Mouse (Mus musculus) mature B cell (primary cell): ENCODE measurements around the gene Ip6k1.

Experiments used
- in situ Hi-C: fragments of 300-500 bp; cut with MboI; formaldehyde crosslinking; loops from 2 replicates; pipeline ENCODE4 v1.14.3; 2019

Ip6k1 gene

DNA sequence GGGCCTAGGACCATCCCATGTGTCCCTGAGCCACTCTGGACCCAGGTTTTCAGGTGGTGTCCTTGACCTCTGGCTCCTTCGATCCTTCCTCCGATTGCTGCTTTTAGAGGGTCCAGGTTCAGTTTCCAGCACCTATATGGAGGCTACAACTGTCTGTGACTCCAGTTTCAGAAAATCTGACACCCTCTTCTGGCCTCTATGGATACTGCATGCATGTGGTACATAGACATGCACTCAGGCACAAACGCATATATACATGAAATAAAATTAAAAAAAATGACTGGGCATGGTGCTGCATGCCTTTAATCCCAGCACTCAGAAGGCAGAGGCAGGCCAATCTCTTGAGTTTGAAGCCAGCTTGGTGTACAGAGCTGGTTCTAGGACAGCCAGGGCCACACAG is 25.6 kb downstream of the Ip6k1 start:
- in situ Hi-C loops = no loop called here

GRCm38 (mm10) chr9:108032126-108032525 is 29.8 kb downstream of the Ip6k1 start:
- in situ Hi-C loops = no loop called here

DNA sequence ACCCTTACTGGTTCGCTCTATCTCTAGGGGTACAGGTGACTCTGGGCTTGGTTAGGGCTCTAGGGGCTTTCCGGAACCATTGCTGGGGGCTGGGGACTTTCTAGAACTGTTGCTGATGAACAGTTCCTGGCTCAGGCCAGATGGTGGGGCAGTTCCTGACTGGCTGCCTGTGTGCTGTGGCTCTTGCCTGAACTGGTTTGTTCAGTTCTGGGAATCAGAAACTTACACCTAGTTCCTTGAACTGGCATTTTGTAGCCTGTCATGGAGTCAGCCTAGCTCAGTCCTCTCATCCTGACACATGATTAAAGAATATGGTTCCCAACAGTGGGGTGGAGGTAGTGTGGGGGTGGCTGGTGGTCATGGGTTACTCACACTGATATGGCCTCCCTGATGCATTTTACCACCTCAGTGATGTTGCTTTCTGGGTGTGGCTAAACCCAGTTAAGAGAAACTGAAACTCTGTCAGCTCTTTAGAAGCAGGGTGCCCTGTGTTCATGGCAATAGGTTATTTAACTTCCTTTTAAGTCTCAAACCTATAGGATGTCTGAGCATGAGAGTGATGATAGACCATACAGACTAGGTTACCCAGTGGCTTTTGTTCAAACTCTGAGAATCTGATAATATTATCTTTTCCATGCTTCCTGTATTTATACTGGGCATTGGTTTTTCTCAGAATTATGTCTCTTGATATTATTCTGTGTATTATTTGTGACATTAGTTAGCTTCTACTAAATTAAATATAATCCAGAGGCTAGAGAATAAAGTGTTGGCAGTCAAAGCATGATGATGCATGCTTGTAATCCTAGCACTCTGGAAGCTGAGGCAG is 33.2 kb downstream of the Ip6k1 start:
- in situ Hi-C loops = no loop called here

GRCm38 (mm10) chr9:108044751-108045492 is 42.6 kb downstream of the Ip6k1 start:
- in situ Hi-C loops = no loop called here

GRCm38 (mm10) chr9:108046582-108046981 is 44.3 kb downstream of the Ip6k1 start:
- in situ Hi-C loops = no loop called here

DNA sequence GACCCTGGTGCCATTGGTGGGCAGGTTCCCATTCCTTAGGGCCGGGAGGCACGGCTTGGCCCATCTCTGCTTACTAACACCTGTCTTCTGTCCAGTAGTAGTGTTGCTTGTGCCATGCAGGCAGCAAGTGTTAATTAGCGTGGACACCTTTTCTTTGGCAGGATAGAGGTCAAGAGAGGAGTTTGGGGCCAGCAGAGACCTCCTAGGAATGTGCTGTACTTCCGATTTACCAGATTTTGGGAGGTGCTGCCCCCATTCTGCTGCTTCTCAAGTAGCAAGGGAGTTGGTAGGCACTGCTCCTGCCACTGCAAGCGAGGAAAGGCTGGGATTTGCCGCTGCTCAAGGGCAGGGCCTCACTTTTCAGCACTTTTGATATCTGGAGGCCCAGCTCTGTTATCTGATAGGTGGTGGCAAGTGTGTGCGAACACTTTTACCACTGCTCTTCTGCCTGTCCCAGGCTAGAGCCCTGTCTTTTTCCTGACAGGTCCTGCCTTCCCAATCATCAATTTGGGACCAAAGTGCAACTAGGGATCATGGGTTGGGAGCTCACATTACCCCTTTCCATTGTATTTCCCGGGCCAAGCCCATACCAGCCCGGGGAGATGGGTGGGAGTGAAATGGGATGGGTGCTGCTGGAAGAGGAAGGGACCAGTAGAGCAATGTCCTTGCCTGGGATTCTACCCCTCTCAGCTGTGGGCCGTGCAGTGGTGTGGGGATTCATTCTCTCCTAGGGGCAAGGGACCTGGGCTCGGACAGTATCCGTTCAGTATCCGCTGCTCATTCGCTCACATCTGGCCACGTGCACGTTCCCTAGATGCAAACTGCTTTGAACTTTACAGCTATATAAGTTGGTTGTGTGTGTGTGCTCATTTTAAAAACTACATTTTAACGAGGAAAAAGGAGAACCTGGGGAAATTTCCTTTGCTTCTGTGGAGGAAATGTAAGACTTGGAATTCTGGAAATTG is 45.6 kb downstream of the Ip6k1 start:
- in situ Hi-C loops = no loop called here

GRCm38 (mm10) chr9:108048566-108048955 is 46.3 kb downstream of the Ip6k1 start:
- in situ Hi-C loops = no loop called here

GRCm38 (mm10) chr9:108049016-108049455 is 46.7 kb downstream of the Ip6k1 start, which contains the start of gene Gmppb:
Gene Gmppb, plus strand, starts transcription at chr9:108049242.
- in situ Hi-C loops = no loop called here

DNA sequence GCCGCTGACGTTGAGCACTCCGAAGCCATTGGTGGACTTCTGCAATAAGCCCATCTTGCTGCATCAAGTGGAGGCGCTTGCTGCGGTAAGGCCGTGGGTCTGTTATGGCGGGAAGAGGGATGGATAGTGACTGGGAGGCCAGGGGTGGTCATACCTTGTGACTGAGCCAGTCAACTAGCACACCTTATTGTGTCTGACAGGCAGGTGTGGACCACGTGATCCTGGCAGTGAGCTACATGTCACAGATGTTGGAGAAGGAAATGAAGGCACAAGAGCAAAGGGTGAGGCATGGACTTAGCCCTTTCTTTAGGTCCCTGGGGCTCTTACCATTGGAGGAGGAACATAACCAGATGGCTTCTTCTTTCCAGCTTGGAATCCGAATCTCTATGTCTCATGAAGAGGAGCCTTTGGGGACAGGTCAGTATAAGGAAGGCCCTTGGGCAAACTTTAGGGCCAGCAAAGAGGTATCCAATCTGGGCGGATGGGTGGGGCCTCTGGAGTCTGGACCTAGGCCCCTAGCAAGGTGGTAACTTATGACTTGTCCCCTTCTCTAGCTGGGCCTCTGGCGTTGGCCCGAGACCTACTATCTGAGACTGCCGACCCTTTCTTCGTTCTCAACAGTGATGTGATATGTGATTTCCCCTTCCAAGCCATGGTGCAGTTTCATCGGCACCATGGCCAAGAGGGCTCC is 47.4 kb downstream of the Ip6k1 start:
- in situ Hi-C loops = no loop called here

DNA sequence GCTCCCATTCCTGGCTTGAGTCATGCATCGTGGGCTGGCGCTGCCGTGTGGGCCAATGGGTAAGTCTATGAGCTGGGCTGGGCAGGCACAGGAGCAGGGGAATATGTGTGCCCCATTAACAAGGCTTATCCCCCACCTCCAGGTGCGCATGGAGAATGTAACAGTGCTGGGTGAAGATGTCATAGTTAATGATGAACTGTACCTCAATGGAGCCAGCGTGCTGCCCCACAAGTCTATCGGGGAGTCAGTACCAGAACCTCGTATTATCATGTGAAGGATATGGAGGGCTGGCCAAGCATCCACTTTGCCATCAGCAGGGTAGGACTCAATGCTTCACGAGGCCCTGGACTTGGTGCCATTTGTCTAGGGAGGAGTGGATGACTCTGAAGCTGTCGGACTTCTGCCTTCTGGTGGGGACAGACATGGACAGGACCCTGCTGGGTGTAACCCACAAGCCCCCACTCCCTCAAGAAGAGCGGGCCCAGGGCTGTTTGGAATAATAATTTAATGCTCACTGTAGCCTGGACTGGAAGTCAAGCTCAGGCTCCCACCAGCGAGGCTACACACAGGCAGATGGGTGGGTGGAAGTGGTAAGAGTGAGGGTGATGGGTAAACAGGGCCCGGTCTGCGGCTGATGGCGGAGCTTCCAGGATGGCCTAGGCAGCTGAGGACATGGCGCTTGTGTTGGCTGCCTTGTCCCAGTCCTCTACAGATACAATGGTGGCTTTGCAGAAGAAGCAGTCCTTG is 49.1 kb downstream of the Ip6k1 start:
- in situ Hi-C loops = no loop called here

- in situ Hi-C loops = no loop called here
Measured at GRCm38 (mm10) chr9:108051931-108052220, 49.6 kb downstream of the Ip6k1 start.

- in situ Hi-C loops = no loop called here
Measured at GRCm38 (mm10) chr9:108052411-108052810, 50.1 kb downstream of the Ip6k1 start.

GRCm38 (mm10) chr9:108052885-108053664 is 50.8 kb downstream of the Ip6k1 start, which contains the start of gene Amigo3:
Gene Amigo3, plus strand, starts transcription at chr9:108053159.
- in situ Hi-C loops = no loop called here

DNA sequence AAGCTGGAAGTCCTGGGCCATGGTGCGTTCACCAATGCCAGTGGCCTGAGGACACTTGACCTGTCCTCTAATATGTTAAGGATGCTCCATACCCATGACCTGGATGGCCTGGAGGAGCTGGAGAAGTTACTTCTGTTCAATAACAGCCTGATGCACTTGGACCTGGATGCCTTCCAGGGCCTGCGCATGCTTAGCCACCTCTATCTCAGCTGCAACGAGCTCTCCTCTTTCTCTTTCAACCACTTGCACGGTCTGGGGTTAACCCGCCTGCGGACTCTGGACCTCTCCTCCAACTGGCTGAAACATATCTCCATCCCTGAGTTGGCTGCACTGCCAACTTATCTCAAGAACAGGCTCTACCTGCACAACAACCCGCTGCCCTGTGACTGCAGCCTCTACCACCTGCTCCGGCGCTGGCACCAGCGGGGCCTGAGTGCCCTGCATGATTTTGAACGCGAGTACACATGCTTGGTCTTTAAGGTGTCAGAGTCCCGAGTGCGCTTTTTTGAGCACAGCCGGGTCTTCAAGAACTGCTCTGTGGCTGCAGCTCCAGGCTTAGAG is 51.4 kb downstream of the Ip6k1 start:
- in situ Hi-C loops = no loop called here

- in situ Hi-C loops = no loop called here
Measured at GRCm38 (mm10) chr9:108054331-108055040, 52.2 kb downstream of the Ip6k1 start.

- in situ Hi-C loops = no loop called here
Measured at GRCm38 (mm10) chr9:108055061-108055460, 52.8 kb downstream of the Ip6k1 start.

DNA sequence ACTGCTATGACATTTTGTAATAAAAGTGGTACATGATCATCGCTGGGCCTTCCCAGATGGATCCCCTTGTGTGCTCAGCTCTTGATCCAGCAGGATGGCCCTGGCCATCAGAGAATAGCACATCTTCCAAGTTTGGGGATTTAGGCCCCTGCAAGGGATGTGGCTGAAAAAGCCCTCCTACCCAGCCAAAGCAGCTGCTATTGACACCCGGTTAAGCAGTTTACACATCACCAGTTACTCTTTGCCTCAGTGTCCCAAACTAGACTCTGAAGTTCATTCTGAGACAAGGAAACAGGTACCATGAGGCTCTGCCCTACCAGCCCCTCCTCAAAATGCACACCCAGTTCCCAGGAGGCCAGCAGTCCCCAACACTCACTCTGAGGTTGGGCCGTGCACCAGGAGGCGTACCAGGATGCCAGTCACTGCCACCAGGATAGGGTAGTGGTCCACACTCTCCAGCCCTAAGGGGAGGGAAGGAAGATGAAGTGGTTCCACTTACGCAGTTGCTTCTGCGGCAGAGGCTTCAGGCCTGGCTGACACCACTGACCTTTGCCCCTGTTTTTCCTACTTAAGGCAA is 53.4 kb downstream of the Ip6k1 start:
- in situ Hi-C loops = no loop called here
